Mouse (Mus musculus): Measurements from ENCODE around the gene Slc25a19.
"Not testable (repeated sequence)": the region's sequence is repeated elsewhere in the genome, so short reads cannot be mapped to it uniquely, and the experiment has no call there.

Gene Slc25a19

GRCm38 (mm10) chr11:115627705-115628464 lies at the start of gene Slc25a19:
Slc25a19 (minus strand) TSS chr11:115628295.
- DNase-seq (ENCODE audit: low spot score) = peak; percentile 100

GRCm38 (mm10) chr11:115677511-115677910 lies 49.4 kb upstream of the Slc25a19 start:
- DNase-seq (ENCODE audit: low spot score) = no peak

- no peak for DNase-seq (ENCODE audit: low spot score)
Observed at GRCm38 (mm10) chr11:115676738-115677137, 48.6 kb upstream of the Slc25a19 start.

GRCm38 (mm10) chr11:115674235-115674865 lies 46.3 kb upstream of the Slc25a19 start:
- no peak for DNase-seq (ENCODE audit: low spot score)

GRCm38 (mm10) chr11:115673471-115674234 lies 45.6 kb upstream of the Slc25a19 start:
- DNase-seq (ENCODE audit: low spot score) = no peak

- no peak for DNase-seq (ENCODE audit: low spot score)
Observed at GRCm38 (mm10) chr11:115672226-115672987, 44.3 kb upstream of the Slc25a19 start.

GRCm38 (mm10) chr11:115670451-115671050 lies 42.5 kb upstream of the Slc25a19 start:
- DNase-seq (ENCODE audit: low spot score) = no peak

- DNase-seq (ENCODE audit: low spot score) = no peak
Observed at GRCm38 (mm10) chr11:115663676-115664335, 35.7 kb upstream of the Slc25a19 start.

GRCm38 (mm10) chr11:115660376-115660775 lies 32.3 kb upstream of the Slc25a19 start:
- DNase-seq (ENCODE audit: low spot score) = no peak

GRCm38 (mm10) chr11:115658521-115658920 lies 30.4 kb upstream of the Slc25a19 start:
- no peak for DNase-seq (ENCODE audit: low spot score)

- no peak for DNase-seq (ENCODE audit: low spot score)
Observed at GRCm38 (mm10) chr11:115654128-115654527, 26.0 kb upstream of the Slc25a19 start.

- no peak for DNase-seq (ENCODE audit: low spot score)
Observed at GRCm38 (mm10) chr11:115653194-115653593, 25.1 kb upstream of the Slc25a19 start.

- no peak for DNase-seq (ENCODE audit: low spot score)
Observed at GRCm38 (mm10) chr11:115651680-115652079, 23.6 kb upstream of the Slc25a19 start.

- DNase-seq (ENCODE audit: low spot score) = no peak
Observed at GRCm38 (mm10) chr11:115649706-115650105, 21.6 kb upstream of the Slc25a19 start.

- no peak for DNase-seq (ENCODE audit: low spot score)
Observed at GRCm38 (mm10) chr11:115647459-115647858, 19.4 kb upstream of the Slc25a19 start.

- no peak for DNase-seq (ENCODE audit: low spot score)
Observed at GRCm38 (mm10) chr11:115646439-115646838, 18.3 kb upstream of the Slc25a19 start.

- DNase-seq (ENCODE audit: low spot score) = not testable (repeated sequence)
Observed at GRCm38 (mm10) chr11:115645498-115645897, 17.4 kb upstream of the Slc25a19 start.

- no peak for DNase-seq (ENCODE audit: low spot score)
Observed at GRCm38 (mm10) chr11:115644308-115644707, 16.2 kb upstream of the Slc25a19 start.

- DNase-seq (ENCODE audit: low spot score) = no peak
Observed at GRCm38 (mm10) chr11:115643265-115643664, 15.2 kb upstream of the Slc25a19 start.

- no peak for DNase-seq (ENCODE audit: low spot score)
Observed at GRCm38 (mm10) chr11:115642705-115643104, 14.6 kb upstream of the Slc25a19 start.

GRCm38 (mm10) chr11:115641664-115642036 lies 13.6 kb upstream of the Slc25a19 start:
- no peak for DNase-seq (ENCODE audit: low spot score)
